Mouse (Mus musculus) G1E (cell line): Measurements from ENCODE around the gene Actl6b.

Experiments
- CTCF ChIP-seq: IDR thresholded peaks from 2 replicates; pipeline ENCODE4 v1.5.1; 2012; ENCODE audit warnings: low read depth, low read length, inconsistent platforms, mixed read lengths
- TAL1 ChIP-seq: conservative IDR thresholded peaks from 2 replicates; pipeline ENCODE4 v1.6.1; 2012; ENCODE audit warnings: low read depth, low read length, inconsistent platforms, mixed read lengths

- TF ChIP-seq CTCF (no peak), TAL1 (no peak)
These were observed 55.4 kb downstream of the Actl6b start for GRCm38 (mm10) chr5:137608654-137609190.
